Mouse (Mus musculus): Measurements from ENCODE around the gene Pfkfb3. TPM values are rescaled to one million over a fixed set of nuclear protein-coding genes. Genes with fewer than 3 reads are reported as not detected.

Pfkfb3 gene
- polyA plus RNA-seq, 1 experiment, result not detected

DNA sequence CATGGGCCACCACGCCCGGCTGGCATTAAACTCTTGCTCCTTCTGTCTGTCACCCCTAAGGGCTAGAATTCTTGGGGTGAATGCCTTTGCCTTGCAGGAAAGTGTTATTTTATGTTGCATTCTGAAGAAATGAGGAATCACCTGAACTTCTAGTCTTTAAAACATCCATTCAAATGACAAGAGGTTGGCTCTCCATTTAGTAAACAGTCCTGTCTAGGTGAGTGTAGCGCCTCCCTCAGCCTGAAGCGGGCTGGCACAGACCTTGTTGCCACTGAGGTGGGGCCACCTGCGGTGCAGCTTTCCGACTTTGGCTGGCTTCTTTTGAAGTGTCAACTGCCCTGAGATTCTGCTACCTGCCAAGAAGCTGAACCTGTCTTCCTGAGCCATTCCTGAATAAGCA, 1.4 kb upstream of the Pfkfb3 start:
- no peak for TF ChIP-seq POLR2A (IDR thresholded peaks at IDR 0.05; ENCODE audit: insufficient read depth, low read depth, low read length)
- no peak for TF ChIP-seq CTCF (IDR thresholded peaks at IDR 0.05; ENCODE audit: insufficient read depth, low read depth, low read length)
- H3K27ac ChIP-seq (ENCODE audit: insufficient read depth, low read depth, low read length), result no peak overlapping the region
- peaks cover 12% of the 10 kb centered on the region for H3K4me1 ChIP-seq (ENCODE audit: control insufficient read depth, insufficient read depth, low read length)
- no peak overlapping the region for H3K4me3 ChIP-seq (ENCODE audit: insufficient read depth, low read depth, low read length)
- WGBS, result 65% methylated on average over 6 of the region's 6 CpGs

DNA sequence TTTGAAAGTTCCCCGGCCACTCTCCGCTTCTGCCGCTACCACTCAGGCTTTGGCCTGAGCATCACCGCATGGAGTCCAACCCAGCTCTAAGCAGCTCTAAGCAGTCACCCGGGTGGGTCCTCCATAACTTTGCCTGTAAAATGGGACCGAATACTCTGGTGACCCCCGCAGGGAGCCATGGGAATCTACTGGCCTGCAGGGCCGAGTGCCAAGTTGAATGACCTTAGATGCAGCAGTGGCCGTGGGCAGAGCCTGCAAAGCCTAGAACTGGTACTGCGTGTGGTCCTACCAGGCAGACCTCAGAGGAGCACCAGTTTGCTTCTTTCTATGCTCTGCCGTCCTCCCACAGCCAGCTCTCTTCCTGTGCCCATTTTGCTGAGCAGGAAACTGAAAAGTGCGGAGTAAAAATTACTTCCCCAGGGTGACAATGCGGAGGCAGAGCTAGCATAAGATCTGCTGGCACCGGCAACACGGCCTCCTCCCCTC, 868 bp downstream of the Pfkfb3 start:
- 20% methylated on average over 15 of the region's 15 CpGs for WGBS
- TF ChIP-seq CTCF (IDR thresholded peaks at IDR 0.05; ENCODE audit: insufficient read depth, low read depth, low read length) (no peak), POLR2A (IDR thresholded peaks at IDR 0.05; ENCODE audit: insufficient read depth, low read depth, low read length) (no peak)
- Histone ChIP-seq H3K4me3 (ENCODE audit: insufficient read depth, low read depth, low read length) (peak overlapping the region; percentile 66), H3K27ac (ENCODE audit: insufficient read depth, low read depth, low read length) (no peak overlapping the region), H3K4me1 (ENCODE audit: control insufficient read depth, insufficient read depth, low read length) (peaks cover 12% of the 10 kb centered on the region)

DNA sequence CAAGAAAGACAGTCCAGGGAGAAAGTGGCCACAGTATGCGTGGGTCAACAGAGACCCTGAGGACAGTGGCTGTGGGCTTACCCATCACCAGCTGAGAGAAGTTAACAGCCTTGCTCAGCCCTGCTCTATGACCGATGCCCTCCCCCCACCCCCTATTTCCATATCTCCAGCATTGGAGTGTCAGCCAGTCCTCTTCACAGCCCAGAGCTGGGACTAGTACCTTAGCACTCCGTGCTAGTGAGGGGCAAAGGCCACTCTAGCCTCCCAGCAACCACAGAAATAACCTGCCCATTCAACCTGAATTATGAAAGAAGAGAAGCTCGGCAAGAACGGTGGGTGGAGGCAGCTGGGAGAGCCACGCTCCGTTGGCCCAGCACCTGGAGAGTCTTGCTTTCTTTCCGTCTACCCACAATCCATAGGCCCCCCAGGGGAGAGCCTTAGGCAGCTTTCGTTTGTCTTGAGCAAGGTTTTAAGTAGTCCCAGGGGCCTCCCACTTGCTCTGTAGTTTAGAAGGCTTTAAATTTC, 1.5 kb downstream of the Pfkfb3 start:
- TF ChIP-seq POLR2A (IDR thresholded peaks at IDR 0.05; ENCODE audit: insufficient read depth, low read depth, low read length) (no peak), CTCF (IDR thresholded peaks at IDR 0.05; ENCODE audit: insufficient read depth, low read depth, low read length) (no peak)
- Histone ChIP-seq H3K27ac (ENCODE audit: insufficient read depth, low read depth, low read length) (no peak overlapping the region), H3K4me3 (ENCODE audit: insufficient read depth, low read depth, low read length) (no peak overlapping the region; the same call in 1 of the 2 replicates), H3K4me1 (ENCODE audit: control insufficient read depth, insufficient read depth, low read length) (peaks cover 12% of the 10 kb centered on the region)
- WGBS, result 46% methylated on average over 9 of the region's 9 CpGs

DNA sequence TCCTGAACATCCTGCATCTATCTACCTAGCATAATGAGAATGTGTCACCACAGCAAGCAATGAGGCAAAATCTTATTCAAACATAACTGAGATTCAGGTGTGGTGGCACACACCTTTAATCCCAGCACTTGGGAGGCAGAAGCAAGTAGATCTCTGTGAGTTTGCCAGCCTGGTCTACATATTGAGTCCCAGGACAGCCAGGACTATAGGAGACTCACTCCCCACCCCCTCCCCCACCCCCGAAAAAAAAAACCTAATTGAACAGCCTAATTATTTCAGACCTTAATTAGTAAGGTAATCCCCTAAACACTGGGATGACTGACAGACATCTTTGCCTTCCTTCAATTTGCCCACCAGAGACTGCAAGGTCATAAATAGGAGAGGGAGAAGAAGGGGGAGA, 2.2 kb downstream of the Pfkfb3 start:
- TF ChIP-seq POLR2A (IDR thresholded peaks at IDR 0.05; ENCODE audit: insufficient read depth, low read depth, low read length) (no peak), CTCF (IDR thresholded peaks at IDR 0.05; ENCODE audit: insufficient read depth, low read depth, low read length) (no peak)
- Histone ChIP-seq H3K4me3 (ENCODE audit: insufficient read depth, low read depth, low read length) (no peak overlapping the region), H3K4me1 (ENCODE audit: control insufficient read depth, insufficient read depth, low read length) (peaks cover 12% of the 10 kb centered on the region), H3K27ac (ENCODE audit: insufficient read depth, low read depth, low read length) (no peak overlapping the region)
- 16% methylated on average over 1 of the region's 1 CpGs for WGBS

GRCm38 (mm10) chr2:11548508-11548907, 5.4 kb downstream of the Pfkfb3 start:
- Histone ChIP-seq H3K27ac (ENCODE audit: insufficient read depth, low read depth, low read length) (no peak overlapping the region), H3K4me1 (ENCODE audit: control insufficient read depth, insufficient read depth, low read length) (peaks cover 12% of the 10 kb centered on the region), H3K4me3 (ENCODE audit: insufficient read depth, low read depth, low read length) (no peak overlapping the region)
- TF ChIP-seq POLR2A (IDR thresholded peaks at IDR 0.05; ENCODE audit: insufficient read depth, low read depth, low read length) (no peak), CTCF (IDR thresholded peaks at IDR 0.05; ENCODE audit: insufficient read depth, low read depth, low read length) (no peak)
- 92% methylated on average over 10 of the region's 10 CpGs for WGBS

- Histone ChIP-seq H3K27ac (ENCODE audit: insufficient read depth, low read depth, low read length) (no peak overlapping the region), H3K4me3 (ENCODE audit: insufficient read depth, low read depth, low read length) (no peak overlapping the region), H3K4me1 (ENCODE audit: control insufficient read depth, insufficient read depth, low read length) (peaks cover 5% of the 10 kb centered on the region; the same call in 1 of the 2 replicates)
- WGBS, result 74% methylated on average over 2 of the region's 2 CpGs
- TF ChIP-seq CTCF (IDR thresholded peaks at IDR 0.05; ENCODE audit: insufficient read depth, low read depth, low read length), result no peak
Measured at GRCm38 (mm10) chr2:11547609-11548008, 6.3 kb downstream of the Pfkfb3 start.

DNA sequence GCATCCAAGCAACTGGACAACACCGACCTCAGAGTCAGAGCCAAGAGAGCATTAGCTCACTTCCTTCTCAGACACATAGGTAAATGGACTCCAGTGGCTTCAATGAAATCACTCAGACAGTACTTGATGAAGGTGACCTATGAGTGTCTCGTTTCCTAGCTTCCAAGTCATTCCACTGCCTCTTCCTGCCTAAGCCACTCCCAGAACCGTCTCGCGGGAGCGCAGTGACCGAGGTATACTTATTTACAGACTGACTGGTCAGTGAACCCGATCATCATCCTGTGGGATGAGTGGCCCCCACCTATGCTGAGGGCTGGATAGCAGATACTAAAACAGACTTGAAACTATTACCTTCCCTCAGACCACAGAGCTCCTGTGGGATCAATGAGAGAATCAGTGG, 7.8 kb downstream of the Pfkfb3 start:
- H3K27ac ChIP-seq (ENCODE audit: insufficient read depth, low read depth, low read length), result no peak overlapping the region
- TF ChIP-seq POLR2A (IDR thresholded peaks at IDR 0.05; ENCODE audit: insufficient read depth, low read depth, low read length) (no peak), CTCF (IDR thresholded peaks at IDR 0.05; ENCODE audit: insufficient read depth, low read depth, low read length) (no peak)
- H3K4me1 ChIP-seq (ENCODE audit: control insufficient read depth, insufficient read depth, low read length), result no peaks in the 10 kb centered on the region
- 95% methylated on average over 8 of the region's 8 CpGs for WGBS
- no peak overlapping the region for H3K4me3 ChIP-seq (ENCODE audit: insufficient read depth, low read depth, low read length)

DNA sequence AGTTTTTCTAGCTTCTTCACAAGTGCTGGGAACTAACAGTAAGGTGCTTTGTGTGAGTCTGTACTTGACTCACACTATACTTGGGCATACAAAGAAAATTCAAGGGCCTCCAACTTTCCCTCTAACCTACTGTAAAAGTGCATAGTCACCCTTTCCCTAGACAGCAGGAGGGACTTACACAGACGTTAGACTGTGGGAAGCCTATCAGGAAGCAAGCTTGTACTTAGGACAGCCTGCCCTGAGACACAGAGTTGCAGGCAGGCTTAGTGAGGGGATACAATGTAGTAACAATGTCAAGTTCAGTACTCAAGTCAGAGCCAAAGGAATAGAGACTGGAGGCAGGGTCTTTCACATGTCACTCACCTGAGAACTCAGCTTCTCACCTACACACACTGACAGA, 8.5 kb downstream of the Pfkfb3 start:
- H3K4me3 ChIP-seq (ENCODE audit: insufficient read depth, low read depth, low read length), result no peak overlapping the region
- no peaks in the 10 kb centered on the region for H3K4me1 ChIP-seq (ENCODE audit: control insufficient read depth, insufficient read depth, low read length)
- TF ChIP-seq POLR2A (IDR thresholded peaks at IDR 0.05; ENCODE audit: insufficient read depth, low read depth, low read length) (no peak), CTCF (IDR thresholded peaks at IDR 0.05; ENCODE audit: insufficient read depth, low read depth, low read length) (no peak)
- no peak overlapping the region for H3K27ac ChIP-seq (ENCODE audit: insufficient read depth, low read depth, low read length)
- 38% methylated on average over 1 of the region's 1 CpGs for WGBS

DNA sequence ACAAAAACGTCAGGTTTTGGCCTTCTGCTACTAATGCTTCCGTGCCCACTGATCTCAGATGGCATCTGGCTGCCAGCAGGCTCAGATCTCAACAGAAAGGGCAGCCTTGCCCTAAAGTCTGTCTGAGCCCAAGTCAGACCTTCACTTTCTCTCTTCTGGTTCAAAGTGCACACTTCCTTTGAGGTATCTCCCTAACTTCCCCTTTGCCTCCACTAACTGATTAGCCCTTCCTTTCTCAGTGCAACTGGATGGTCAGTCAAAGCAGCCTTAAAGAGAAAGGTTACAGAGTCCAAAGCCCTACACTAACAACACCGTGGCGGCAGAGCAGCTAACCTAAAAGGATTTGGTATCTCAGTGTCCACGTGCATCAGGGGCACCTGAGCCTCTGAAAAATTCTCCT, 9.5 kb downstream of the Pfkfb3 start:
- TF ChIP-seq POLR2A (IDR thresholded peaks at IDR 0.05; ENCODE audit: insufficient read depth, low read depth, low read length), result no peak
- no peak for TF ChIP-seq CTCF (IDR thresholded peaks at IDR 0.05; ENCODE audit: insufficient read depth, low read depth, low read length)
- H3K4me1 ChIP-seq (ENCODE audit: control insufficient read depth, insufficient read depth, low read length), result no peaks in the 10 kb centered on the region
- H3K4me3 ChIP-seq (ENCODE audit: insufficient read depth, low read depth, low read length), result no peak overlapping the region
- no peak overlapping the region for H3K27ac ChIP-seq (ENCODE audit: insufficient read depth, low read depth, low read length)
- WGBS, result 85% methylated on average over 5 of the region's 5 CpGs

GRCm38 (mm10) chr2:11543158-11543557, 10.7 kb downstream of the Pfkfb3 start:
- H3K4me3 ChIP-seq (ENCODE audit: insufficient read depth, low read depth, low read length), result no peak overlapping the region
- no peak overlapping the region for H3K27ac ChIP-seq (ENCODE audit: insufficient read depth, low read depth, low read length)
- TF ChIP-seq CTCF (IDR thresholded peaks at IDR 0.05; ENCODE audit: insufficient read depth, low read depth, low read length), result no peak
- H3K4me1 ChIP-seq (ENCODE audit: control insufficient read depth, insufficient read depth, low read length), result no peaks in the 10 kb centered on the region
- WGBS, result 77% methylated on average over 7 of the region's 7 CpGs
